Mouse (Mus musculus): Measurements from ENCODE around the gene Naif1. TPM values are rescaled to one million over a fixed set of nuclear protein-coding genes. Genes with fewer than 3 reads are reported as not detected.

Naif1 gene
- total and polyA plus RNA-seq, 3 experiments, result 2.7 to 6.5 (median 3.5) TPM

DNA sequence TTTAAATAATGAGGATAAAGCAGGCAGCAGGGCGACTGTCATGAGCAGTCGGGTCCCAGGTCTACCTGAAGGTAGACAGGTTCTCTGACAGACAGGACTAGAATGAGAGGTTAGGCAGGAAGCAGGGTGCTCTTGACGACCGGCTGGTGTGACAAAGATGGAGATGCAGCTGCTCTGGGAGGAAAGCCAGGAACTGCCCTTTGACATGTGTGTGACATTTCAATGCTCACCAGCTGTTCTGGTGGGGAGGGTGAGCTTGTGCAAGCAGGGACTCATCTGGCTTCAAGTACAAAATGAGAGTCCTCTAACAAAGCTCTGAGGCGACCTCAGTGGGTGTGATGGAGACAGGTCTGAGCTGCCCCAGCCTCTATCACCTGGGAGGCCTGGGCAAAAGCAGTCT is 36.3 kb upstream of the Naif1 start:
- Histone ChIP-seq H3K27ac (ENCODE audit: insufficient read depth, low read depth) (no peak overlapping the region), H3K79me2 (replicated peaks; ENCODE audit: control insufficient read depth, extremely low read depth, insufficient read depth, poor library complexity, severe bottlenecking) (no peaks in the 10 kb centered on the region), H3K4me3 (replicated peaks in 1 of 3; ENCODE audit: low read depth in 2 of 3, low read length in 2 of 3, poor library complexity in 1 of 3) (no peak overlapping the region), H3K27me3 (replicated peaks) (no peaks in the 10 kb centered on the region), H3K4me1 (ENCODE audit: control insufficient read depth in 1 of 2, insufficient read depth in 2 of 2) (no peaks in the 10 kb centered on the region), H3K9me3 (replicated peaks; ENCODE audit: low read length) (no peaks in the 10 kb centered on the region), H3K36me3 (replicated peaks in 1 of 2; ENCODE audit: control insufficient read depth in 1 of 2, insufficient read depth in 1 of 2, low read length in 1 of 2) (peaks cover 41 to 55% of the 10 kb centered on the region in 2 experiments), H3K9ac (ENCODE audit: insufficient read depth, low read depth) (no peak overlapping the region), H3K4me2 (ENCODE audit: insufficient read depth, low read depth, poor library complexity, severe bottlenecking) (no peak overlapping the region)
- TF ChIP-seq RCOR1 (conservative IDR thresholded peaks at IDR 0.05; ENCODE audit: low read depth, low read length) (no peak), E2F4 (IDR thresholded peaks at IDR 0.05; ENCODE audit: insufficient replicate concordance, low read depth, low read length) (no peak), GABPA (IDR thresholded peaks at IDR 0.05; ENCODE audit: insufficient replicate concordance, low read depth, low read length) (no peak), TCF12 (IDR thresholded peaks at IDR 0.05; ENCODE audit: low read depth, low read length) (no peak), PAX5 (IDR thresholded peaks at IDR 0.05; ENCODE audit: low read length) (no peak), USF2 (conservative IDR thresholded peaks at IDR 0.05; ENCODE audit: low read depth, low read length) (no peak), CTCF (conservative IDR thresholded peaks at IDR 0.05 in 1 of 2, IDR thresholded peaks at IDR 0.05 in 1 of 2; ENCODE audit: low read depth in 2 of 2, low read length in 2 of 2) (no peak)
- no peak for DNase-seq (ENCODE audit: extremely low read depth)
- dilution Hi-C loops (cut with MboI; ENCODE audit: extremely low pct_ligation_motif_present, extremely low pct_unique_long_range_greater_than_20kb, low sequenced_read_pairs) (no loop called here), in situ Hi-C loops (cut with MboI; ENCODE audit: low pct_ligation_motif_present, low pct_unique_long_range_greater_than_20kb, low sequenced_read_pairs) (no loop called here)

DNA sequence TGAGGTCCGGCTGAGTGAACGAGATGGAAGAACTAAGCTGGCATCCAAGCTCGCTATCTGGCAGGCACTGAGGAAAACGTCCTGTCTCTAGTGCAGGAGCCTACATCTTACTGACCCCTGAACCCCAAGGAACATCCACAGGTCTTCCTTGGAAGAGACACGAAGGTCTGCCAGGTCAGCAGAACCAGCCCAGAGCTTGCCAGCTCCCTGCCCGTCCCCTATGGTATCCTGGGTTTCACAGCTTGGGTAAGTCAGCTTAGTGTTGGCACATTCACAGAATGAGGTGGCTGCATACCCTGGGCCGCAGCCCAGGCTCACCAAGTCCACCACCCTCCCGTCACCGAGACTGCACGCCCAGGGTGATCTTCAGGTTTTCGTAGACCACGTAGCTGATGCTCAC is 34.5 kb upstream of the Naif1 start:
- Histone ChIP-seq H3K79me2 (replicated peaks; ENCODE audit: control insufficient read depth, extremely low read depth, insufficient read depth, poor library complexity, severe bottlenecking) (no peaks in the 10 kb centered on the region), H3K4me2 (ENCODE audit: insufficient read depth, low read depth, poor library complexity, severe bottlenecking) (no peak overlapping the region), H3K9ac (ENCODE audit: insufficient read depth, low read depth) (no peak overlapping the region), H3K9me3 (replicated peaks; ENCODE audit: low read length) (no peaks in the 10 kb centered on the region), H3K36me3 (replicated peaks in 1 of 2; ENCODE audit: control insufficient read depth in 1 of 2, insufficient read depth in 1 of 2, low read length in 1 of 2) (peaks cover 58 to 74% of the 10 kb centered on the region in 2 experiments), H3K4me3 (replicated peaks in 1 of 3; ENCODE audit: low read depth in 2 of 3, low read length in 2 of 3, poor library complexity in 1 of 3) (no peak overlapping the region), H3K27me3 (replicated peaks) (no peaks in the 10 kb centered on the region), H3K27ac (ENCODE audit: insufficient read depth, low read depth) (no peak overlapping the region), H3K4me1 (ENCODE audit: control insufficient read depth in 1 of 2, insufficient read depth in 2 of 2) (no peaks in the 10 kb centered on the region)
- in situ Hi-C loops (cut with MboI; ENCODE audit: low pct_ligation_motif_present, low pct_unique_long_range_greater_than_20kb, low sequenced_read_pairs), result loop anchor here (5.0 kb wide), 1 partner anchor 36 kb away; the partner anchor contains the start of genes Naif1 and Slc25a25
- TF ChIP-seq TBP (conservative IDR thresholded peaks at IDR 0.05; ENCODE audit: low read depth, low read length) (no peak), BHLHE40 (IDR thresholded peaks at IDR 0.05; ENCODE audit: low read depth, low read length) (no peak), USF2 (conservative IDR thresholded peaks at IDR 0.05; ENCODE audit: low read depth, low read length) (no peak), TCF12 (IDR thresholded peaks at IDR 0.05; ENCODE audit: low read depth, low read length) (no peak), ETS1 (conservative IDR thresholded peaks at IDR 0.05; ENCODE audit: low read depth, low read length) (no peak), NRF1 (IDR thresholded peaks at IDR 0.05; ENCODE audit: low read depth, low read length) (no peak), ELF1 (IDR thresholded peaks at IDR 0.05; ENCODE audit: low read depth, low read length) (no peak), SIN3A (IDR thresholded peaks at IDR 0.05; ENCODE audit: low read length) (no peak), KAT2A (IDR thresholded peaks at IDR 0.05; ENCODE audit: insufficient replicate concordance, low read length) (no peak), RCOR1 (conservative IDR thresholded peaks at IDR 0.05; ENCODE audit: low read depth, low read length) (no peak), CTCF (conservative IDR thresholded peaks at IDR 0.05 in 1 of 2, IDR thresholded peaks at IDR 0.05 in 1 of 2; ENCODE audit: low read depth in 2 of 2, low read length in 2 of 2) (no peak), HCFC1 (IDR thresholded peaks at IDR 0.05; ENCODE audit: low read depth, low read length) (no peak), JUN (IDR thresholded peaks at IDR 0.05; ENCODE audit: insufficient read depth, low read depth, low read length) (no peak)
- dilution Hi-C loops (cut with MboI; ENCODE audit: extremely low pct_ligation_motif_present, extremely low pct_unique_long_range_greater_than_20kb, low sequenced_read_pairs), result no loop called here
- no peak for DNase-seq (ENCODE audit: extremely low read depth)

Data from CH12.LX (cell line).